Mouse (Mus musculus): ENCODE data around the gene Gm11172.

DNA sequence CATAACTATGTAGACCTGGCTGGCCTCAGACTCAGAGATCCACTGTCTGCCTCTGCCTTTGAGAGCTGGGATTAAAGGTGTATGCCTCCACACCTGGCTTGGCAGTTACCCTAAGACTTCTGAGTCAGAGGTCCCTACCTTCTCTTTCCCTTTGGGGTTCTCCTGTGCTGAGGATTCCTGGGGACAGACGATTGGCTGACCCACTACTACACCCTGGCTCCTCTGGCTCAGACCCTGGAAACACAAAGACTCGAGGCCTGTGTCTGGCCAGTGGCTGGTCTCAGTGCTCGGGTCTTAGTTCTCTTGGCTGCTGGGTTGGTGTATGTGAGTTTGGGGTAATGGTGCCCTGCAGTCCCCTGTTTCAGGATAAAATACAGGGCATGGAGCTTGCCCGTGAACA lies 38.2 kb downstream of the Gm11172 start:
- TF ChIP-seq CTCF (IDR thresholded peaks at IDR 0.05; ENCODE audit: low read depth): no peak
- no peak for TF ChIP-seq EP300 (IDR thresholded peaks at IDR 0.05; ENCODE audit: low read depth)
